Mouse (Mus musculus): ENCODE data around the gene Tor2a. TPM values are rescaled to one million over a fixed set of nuclear protein-coding genes. Genes with fewer than 3 reads are reported as not detected.
A peak's percentile ranks its signal among the peaks of the same experiment; 100 is the strongest.

Gene Tor2a
- total RNA-seq, 2 experiments from 2014 or later: 6.8 to 9.6 TPM

DNA sequence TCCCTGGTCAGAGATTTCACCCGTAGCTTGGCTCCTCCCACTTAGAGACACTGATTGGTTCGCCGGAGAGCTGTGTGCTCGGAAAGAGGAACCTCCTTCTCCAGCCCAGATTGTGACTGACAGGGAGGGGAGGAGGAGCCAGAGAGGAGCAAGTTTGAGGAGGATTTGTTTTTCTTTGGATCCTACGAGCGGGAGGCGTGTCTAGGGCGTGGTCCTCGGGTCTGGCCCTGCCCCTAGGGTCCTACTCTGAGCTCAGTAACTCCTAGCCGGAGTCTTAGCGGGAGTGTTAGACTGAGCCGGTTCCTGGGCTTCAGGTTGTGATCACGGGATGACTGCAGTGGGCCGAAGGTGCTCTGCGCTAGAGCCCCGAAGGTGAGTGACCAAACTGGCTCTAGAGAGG, 29.6 kb upstream of the Tor2a start:
- peak; percentile 92 to 95 for DNase-seq
- intact Hi-C loops (cut with DNase I): loop anchor here (1.0 kb wide), 1 partner anchor 13 kb away; no protein-coding TSS in a partner anchor

DNA sequence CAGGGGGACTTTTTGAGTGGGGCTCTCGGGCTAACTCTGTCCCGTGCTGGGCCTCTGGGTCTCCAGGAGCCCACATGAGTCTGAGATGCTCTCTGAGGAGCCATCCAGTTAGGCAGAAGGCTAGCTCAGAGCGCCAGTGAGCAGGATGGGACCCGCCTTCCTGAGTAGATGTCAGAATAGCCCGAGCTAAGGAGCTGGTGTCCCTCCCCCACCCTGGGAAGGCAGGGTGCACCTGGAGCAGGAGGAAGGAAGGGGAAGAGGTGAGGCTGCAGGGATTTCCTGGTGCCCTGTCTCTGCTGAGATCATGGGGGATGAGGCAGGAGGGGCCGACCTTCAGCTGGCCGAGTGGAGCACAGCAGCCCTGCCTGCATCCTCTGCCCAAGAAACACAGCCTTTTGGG, 28.6 kb upstream of the Tor2a start:
- intact Hi-C loops (cut with DNase I): no loop called here
- peak; percentile 64 to 68 for DNase-seq

DNA sequence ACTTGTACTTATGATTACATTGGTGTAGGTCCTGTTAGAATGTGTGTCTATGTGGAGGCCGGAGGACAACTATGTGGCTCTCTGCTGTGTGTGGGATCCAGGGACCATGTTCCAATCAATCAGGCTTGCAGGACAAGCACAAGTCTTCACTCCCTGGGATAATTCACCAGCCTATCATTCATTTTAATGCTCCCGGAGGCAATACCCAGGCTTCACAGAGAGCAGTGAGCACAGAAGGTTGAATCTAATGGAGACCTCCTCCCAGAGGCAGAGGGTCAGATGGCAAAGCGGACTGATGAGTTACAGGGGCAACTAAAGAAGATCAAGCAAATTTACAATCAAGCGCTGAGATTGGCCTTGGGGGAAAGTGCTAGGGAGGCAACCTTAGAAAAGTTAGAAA, 27.5 kb upstream of the Tor2a start:
- intact Hi-C loops (cut with DNase I): no loop called here
- no peak for DNase-seq

DNA sequence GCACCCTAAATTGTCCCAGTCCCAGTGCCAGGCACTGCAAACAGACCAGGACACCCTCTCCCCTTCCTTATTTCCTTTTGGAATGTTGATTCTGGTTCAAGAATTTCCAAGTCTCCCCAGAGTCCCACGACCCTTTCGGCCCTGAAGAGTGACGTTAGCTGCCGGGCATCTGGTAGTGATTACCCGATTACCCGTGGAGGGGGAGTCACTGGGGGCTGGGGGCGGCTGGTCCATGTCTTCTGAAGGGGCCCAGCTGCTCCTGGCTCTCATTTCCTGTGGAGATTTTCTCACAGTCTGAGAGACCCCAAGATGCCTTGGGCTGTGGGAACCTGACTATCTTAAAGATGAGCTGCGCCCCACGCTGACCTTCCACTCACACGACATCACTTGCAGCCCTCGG, 26.2 kb upstream of the Tor2a start:
- intact Hi-C loops (cut with DNase I): no loop called here
- DNase-seq: no peak

DNA sequence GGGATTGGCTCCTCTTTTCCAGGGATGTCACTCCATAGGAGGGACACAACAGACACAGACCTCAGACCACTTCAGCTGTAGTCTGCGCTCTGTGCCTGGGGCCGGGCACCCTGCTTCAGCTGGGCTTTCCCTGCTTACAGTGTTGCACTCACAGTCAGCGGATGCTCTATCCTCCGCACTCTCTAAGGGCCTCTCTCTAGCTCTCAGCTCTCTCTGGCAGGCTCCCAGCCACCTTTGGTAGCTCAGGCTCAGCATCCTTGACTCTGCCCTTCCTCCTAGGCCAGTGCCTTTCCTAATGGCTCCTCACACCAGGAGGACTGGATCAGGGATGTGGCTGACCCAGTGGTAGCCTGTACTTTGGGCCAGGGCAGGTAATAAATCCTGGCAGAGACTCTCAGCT, 25.1 kb upstream of the Tor2a start:
- intact Hi-C loops (cut with DNase I): no loop called here
- DNase-seq: no peak

DNA sequence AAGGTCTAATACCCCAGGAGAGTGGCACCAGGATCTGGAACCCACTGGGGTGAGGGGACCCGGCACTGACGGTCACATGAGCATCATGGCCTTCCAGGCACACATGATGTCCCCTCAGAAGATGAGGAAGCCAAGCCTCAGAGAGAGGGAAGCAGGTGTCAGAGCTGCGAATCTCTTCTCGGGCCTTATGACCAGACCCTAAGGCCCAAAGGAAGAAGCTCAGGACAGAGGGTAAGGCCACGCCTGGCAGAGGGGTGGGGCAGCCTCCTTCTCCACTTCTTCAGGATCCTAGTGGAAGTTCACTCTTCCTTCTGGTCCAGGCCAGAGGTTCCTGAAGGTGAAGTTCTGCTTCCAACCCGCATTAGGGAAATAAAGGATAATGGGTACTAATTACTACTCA, 24.3 kb upstream of the Tor2a start:
- intact Hi-C loops (cut with DNase I): no loop called here
- DNase-seq: no peak

DNA sequence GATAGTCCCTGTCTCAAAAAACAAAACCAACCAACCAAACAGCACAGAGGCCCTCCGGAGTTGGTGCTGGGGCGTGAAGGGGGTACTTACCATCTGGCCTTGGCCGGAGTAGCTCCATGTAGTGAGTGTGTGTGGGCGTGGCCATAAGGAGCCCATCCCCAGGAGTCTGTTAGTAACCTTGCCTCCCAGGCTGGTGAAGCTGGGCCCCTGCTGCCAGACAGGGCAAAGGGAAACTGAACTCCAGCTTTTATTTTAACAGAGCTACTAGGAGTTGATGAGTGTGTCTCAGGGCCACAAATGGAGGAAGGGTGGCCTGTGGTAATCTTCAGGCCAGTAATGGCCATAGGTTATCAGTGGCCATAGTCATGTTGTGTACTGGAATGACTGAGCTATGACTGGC, 22.6 kb upstream of the Tor2a start:
- no peak for DNase-seq
- intact Hi-C loops (cut with DNase I): loop anchor here (2.0 kb wide), 1 partner anchor 20 kb away; no protein-coding TSS in a partner anchor

DNA sequence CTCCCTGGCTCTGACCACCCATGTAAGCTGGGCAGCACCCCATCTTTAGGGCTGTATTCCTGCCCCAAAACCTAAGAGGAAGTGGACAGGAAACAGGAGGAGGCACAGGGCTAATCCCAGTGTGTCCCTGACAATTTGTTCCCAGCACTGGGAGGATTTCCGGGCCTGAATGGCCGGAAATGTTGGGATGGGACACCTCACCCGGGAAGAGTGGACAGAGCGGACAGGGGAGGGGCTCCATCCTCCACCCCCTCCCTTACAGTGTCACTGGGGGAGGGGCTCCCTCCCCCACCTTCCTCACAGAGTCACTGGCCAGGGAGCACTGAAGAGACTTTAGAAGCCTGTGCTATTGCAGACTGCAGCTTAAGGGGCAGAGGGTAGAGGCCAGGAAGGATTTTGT, 22.1 kb upstream of the Tor2a start:
- intact Hi-C loops (cut with DNase I): loop anchor here (2.0 kb wide), 1 partner anchor 20 kb away; no protein-coding TSS in a partner anchor
- peak; percentile 71 for DNase-seq

DNA sequence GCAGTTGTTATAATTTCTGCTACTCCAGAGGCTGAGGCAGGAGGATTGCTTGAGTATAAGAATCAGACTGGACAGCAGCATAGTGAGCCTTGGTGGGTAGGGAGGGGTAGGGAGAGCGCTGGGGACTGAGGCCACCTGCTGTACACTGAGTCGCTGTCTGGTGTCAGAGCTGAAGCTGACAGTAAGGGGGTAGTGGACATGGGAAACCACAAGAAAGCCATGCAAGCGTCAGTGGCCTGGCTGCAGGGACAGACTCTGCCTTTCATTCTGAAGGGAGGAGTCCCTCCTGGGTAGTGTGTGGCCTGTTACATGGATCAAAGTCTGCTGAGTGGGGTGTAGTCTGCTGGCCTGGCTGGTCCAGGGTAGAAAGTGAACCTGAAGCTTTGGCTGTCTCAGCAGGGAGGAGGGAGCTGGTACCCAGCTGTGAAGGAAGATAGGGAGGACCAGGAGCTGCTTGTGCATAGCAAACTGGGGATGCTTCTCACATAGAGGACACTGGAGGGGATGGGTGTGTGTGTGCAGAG, 20.7 kb upstream of the Tor2a start:
- no peak for DNase-seq
- intact Hi-C loops (cut with DNase I): no loop called here

DNA sequence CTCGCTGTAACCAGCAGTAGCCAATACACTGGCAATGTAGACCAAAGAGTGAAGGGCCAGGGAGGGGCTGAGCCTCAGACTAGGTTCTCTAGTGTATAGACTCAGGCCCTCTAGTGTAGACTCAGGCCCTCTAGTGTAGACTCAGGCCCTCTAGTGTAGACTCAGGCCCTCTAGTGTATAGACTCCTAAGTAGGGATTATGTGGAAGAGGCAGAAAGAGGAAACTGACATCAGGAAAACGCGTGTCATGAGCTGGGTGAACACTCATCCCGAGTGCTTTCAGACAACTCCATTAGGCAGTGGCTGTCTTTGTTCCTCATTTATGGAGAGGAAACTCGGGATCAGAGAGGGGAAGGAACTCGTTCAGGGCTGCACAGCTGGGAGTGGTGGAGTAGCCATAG, 20.0 kb upstream of the Tor2a start:
- no peak for DNase-seq
- intact Hi-C loops (cut with DNase I): no loop called here

DNA sequence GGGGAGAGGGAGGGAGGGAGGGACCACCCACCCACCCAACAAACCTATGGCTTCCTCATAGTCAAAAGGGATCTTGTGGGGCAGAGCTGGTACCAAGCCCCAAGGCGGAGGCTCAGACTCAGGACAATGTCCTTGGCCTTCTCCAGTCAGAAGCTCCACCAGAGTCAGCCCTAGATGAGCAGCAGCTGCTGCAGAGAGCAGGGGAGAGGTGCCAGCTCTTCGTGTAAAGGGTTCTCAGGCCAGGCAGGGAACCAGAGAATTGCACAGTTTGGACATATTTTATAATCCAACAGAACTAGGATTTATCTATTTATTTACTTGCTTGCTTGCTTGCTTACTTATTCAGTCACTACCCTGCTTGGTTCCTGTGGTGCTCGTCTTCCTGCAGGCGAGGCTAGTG, 17.7 kb upstream of the Tor2a start:
- no peak for DNase-seq
- intact Hi-C loops (cut with DNase I): no loop called here

DNA sequence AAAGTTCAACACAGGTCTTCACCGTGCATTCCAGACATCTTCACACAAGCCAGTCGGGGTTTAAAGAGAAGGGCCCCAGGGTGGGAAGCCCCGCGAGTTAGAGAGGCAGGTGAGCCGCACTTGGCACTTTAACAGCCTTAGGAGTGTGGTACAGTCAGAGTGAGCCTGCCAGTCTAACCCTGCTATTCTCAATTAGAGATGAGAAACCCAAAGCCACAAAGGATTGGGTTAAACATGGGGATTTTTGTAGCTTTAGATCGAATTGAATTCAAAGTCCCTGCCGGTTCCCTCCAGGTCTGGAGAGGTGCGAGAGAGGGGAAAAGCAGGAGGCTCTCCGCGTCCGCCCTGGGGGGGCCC, 16.1 kb upstream of the Tor2a start, which contains the start of gene 6330409D20Rik:
6330409D20Rik (minus strand) TSS at position 101 of the 357 bp plus-strand sequence.
- DNase-seq: no peak
- intact Hi-C loops (cut with DNase I): loop anchor here (2.0 kb wide), 1 partner anchor 14 kb away; no protein-coding TSS in a partner anchor

DNA sequence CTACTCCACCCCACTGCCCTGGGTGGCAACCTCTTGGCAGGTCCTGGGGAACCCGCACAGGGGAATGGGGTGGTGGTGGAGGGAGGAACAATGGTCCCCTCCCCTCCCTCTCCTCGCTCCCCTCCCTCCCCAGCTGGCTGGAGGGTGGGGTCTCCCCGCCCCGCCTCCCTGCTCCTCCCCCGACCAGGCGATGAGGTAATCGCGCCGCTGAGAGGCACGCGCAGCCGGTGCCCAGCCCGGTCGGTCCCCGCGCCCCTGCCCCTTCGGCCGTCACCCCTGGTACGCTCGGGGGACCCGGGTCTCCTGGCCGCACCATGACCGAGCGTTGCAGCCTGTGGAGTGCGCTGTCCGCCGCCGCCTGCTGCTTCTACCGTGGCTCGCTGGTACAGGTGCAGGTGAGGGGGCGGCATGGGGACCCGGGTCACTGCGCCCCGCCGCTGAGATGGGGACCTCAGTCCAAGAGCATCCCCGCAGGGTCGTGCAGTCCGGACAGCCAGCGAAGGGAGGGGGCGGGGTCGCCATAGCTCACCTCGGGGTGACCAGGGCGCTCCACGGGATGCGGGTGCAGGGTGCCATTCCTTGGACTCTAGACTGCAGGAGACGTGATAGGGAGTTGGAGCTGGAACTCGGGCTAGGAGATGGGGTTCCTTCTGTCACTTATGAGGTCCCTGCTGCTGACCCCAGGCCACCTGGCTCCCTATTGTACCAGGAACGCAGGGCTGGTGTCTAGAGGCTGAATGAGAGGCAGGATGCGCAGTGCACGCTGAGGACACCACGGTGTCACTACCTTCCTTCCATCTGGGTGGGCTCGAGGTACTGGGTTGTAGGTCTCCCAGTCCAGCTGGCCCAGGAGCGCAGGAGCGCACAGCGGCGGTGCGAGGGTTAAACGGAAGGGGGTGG, 15.5 kb upstream of the Tor2a start:
- intact Hi-C loops (cut with DNase I): loop anchor here (2.0 kb wide), 1 partner anchor 13 kb away; no protein-coding TSS in a partner anchor
- DNase-seq: peak in 1 of 2 experiments; percentile 57

DNA sequence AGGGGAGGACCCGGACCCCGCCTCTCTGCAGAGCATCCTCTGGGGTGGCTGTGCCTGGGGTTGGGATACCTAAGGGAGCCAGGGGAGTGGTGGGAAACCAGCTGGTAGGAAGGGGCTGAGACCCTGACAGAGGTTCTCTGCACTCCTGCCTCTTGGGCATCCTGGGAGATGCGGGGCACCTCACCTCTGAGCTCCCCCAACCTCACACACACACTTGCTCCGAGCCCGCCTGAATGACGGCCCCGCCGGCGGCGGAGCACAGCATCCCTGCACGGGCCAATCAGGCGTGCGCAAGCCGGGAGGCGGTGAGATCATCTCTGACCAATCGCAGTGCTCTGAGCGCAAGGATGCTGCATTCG, 14.9 kb upstream of the Tor2a start:
- intact Hi-C loops (cut with DNase I): no loop called here
- no peak for DNase-seq

DNA sequence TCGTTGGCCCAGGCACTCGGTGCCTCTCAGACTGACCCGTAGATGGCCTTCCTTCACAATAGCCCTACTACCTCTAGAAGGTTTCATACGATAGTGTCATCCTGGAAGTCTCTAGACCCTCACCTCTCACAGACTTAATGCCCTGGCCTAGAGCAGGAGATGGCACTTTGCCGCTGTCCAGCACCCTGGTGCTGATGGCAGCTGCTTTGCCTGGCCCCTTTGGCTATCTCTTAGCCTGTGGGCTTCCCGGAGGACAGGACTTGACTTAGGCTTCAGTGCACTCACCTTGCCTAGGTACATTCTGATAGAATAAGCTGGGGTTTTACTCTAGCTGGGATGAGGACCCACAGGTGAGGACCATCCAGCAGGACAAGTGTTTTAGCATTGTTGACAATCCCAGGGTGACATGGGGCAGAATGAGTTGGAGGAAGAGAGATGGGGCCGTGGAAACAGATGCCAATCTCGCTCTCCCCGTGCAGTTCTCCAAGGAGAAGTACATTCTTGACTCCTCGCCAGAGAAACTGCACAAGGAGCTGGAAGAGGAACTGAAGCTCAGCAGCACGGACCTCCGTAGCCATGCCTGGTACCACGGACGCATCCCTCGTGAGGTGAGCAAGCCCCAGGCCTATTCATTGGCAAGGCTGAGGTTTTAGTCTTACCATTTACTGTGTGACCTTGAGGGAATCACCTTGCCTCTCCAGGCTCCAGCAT, 12.6 kb upstream of the Tor2a start:
- no peak for DNase-seq
- intact Hi-C loops (cut with DNase I): no loop called here

DNA sequence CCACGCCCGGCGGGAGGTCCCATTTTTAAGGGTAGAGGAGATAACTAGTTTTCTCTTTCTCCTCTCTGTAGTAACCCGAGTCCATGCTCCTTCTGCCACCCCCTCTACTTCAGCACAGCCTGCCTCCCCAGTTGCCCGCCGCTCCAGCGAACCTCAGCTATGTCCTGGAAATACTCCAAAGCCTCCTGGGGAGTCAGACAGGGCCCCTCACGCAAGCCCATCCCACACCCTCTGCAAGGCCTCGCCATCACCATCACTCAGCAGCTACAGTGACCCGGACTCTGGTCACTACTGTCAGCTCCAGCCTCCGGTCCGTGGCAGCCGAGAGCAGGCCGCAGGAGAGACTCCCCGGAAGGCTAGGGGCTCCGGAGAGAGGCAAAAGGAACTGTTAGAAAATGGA, 8.0 kb upstream of the Tor2a start:
- DNase-seq: no peak
- intact Hi-C loops (cut with DNase I): no loop called here

DNA sequence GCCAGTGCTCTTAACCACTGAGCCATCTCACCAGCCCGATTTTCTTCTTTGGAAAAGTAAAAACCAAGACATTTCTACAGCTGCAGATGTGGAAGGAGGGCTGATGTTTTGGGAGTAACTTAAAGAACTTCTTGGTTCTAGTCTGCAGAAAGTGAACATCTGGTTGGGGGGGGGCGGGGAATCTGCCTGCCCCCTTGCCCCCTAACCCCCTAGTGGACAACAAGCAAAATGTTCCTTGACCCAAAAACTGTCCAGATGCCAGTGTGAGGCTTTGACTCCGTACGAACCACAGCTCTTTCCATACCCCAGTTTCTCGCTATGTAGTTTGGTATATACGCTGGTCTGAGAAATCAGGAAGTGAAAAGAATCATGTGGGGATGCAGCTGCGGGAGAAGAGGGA, 6.8 kb upstream of the Tor2a start:
- intact Hi-C loops (cut with DNase I): no loop called here
- DNase-seq: no peak

DNA sequence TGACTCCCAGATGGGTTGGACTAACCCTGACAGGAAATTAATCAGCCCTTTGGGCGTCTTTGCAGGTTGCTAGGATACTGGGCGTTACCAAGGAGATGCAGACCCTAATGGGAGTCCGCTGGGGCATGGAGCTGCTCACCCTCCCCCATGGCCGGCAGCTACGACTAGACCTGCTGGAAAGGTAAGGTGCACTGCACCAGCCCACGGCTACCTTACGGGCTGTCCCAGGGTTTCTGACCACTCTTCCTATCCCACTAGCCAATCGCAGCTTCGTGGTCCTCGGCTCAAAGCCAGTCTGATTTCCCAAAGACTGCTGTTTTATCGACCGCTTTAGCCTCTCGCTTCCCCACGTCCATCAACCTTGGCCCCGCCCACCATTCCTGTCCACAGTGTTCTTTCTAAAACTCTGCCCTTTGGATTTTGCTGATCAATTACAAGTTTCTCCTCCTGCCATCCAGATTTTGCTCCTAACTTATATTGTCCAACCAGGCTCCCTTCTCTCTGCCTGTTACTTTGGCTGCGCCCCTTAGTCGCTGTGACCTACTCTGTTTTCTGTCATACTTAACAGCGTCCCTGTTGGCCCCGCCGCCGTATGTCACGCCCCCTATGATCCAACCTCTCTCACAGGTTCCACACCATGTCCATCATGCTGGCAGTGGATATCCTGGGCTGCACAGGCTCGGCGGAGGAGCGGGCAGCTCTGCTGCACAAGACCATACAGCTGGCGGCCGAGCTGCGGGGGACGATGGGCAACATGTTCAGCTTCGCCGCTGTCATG, 6.0 kb upstream of the Tor2a start:
- DNase-seq: peak in 1 of 2 experiments; percentile 37

DNA sequence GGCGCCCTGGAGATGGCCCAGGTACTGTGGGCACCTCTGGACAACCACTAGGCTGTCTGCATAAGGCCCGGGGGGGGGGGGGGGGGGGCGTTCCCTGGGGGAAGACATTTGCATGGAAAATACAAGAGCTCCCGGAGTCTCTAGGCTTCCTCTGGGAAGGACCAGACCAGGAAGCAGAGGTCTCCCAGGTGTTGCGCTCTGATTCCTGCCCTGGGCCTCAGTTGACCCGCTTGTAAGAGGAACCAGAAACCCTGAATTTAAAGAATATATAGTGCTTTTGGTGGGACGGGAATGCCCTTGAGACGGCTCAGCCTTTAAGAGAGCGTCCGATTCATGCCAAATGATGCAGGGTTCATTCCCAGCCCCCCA, 5.4 kb upstream of the Tor2a start:
- DNase-seq: no peak
- intact Hi-C loops (cut with DNase I): no loop called here

More for the DNA sequence above, 6.0 kb upstream of the Tor2a start:
- intact Hi-C loops (cut with DNase I): no loop called here

DNA sequence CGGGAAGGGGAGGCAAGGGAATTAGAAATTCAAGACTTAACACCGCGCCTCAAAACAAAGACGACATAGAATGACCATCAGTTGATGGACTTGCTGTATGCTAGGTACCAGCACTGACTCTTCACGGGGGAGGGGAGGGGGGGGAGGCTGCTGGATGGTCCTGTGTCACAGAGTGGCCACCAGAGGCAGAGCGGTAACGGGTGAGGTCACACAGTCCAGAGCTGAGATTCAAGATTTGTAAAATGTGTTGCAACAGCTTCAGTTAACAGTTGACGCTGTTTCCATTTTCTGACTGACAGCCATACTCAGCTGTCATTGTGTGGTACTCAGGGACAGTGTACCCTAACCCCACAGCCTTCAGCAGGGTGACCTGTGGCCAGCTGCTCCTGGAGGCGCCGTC, 4.9 kb upstream of the Tor2a start:
- no peak for DNase-seq
- intact Hi-C loops (cut with DNase I): no loop called here

DNA sequence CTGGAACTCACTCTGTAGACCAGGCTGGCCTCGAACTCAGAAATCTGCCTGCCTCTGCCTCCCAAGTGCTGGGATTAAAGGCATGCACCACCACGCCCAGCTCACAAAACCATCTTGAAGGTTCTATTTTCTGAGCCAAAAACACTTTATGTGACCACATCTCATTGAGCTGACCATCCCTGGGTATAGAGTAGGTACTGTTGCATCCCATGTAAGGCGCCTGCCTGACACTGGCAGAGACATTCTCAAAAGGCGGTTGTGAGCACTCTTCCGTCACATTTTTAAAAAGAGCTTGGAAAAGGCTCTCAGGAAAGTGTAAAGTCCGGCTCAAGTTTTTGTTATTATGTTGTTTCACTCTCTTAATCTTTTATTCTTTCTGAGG, 369 bp upstream of the Tor2a start:
- intact Hi-C loops (cut with DNase I): loop anchor here (1.0 to 5.0 kb wide), 2 partner anchors 43 to 124 kb away; partner anchors contain the start of gene Cdk9
- no peak for DNase-seq

Measured in heart, postnatal 36 days (tissue).